ENCODE assay signal across 19 mouse cellular contexts in genomic region chr4:33740982-33741381, GRCm38 (mm10).
"Had no signal": no experiment of that assay in that cellular context is flagged by ENCODE, and none has a peak within 500 bp of the region (broad histone marks: within the 10 kb centered on the region; RNA-seq: fewer than 3 reads in every experiment).

No protein-coding gene starts in this region.

- DNase-seq: liver, embryonic 13.5 days; liver, postnatal 0 days; lung, adult 2 months; lung, postnatal 14 days; lung, postnatal 36 days; thymus, adult 2 months; thymus, postnatal 25 days; thymus, postnatal 4 days had no signal

- H3K9me3 ChIP-seq: liver, embryonic 13.5 days; liver, embryonic 15.5 days; lung, embryonic 15.5 days; midbrain, embryonic 13.5 days; midbrain, embryonic 15.5 days; neural tube, embryonic 12.5 days; stomach, embryonic 15.5 days had no signal

- H3K9ac ChIP-seq: liver, embryonic 13.5 days; liver, embryonic 15.5 days; liver, postnatal 0 days; lung, embryonic 15.5 days; midbrain, embryonic 13.5 days; midbrain, embryonic 15.5 days; neural tube, embryonic 12.5 days; stomach, embryonic 15.5 days had no signal

- H3K27ac ChIP-seq: liver, embryonic 13.5 days; liver, embryonic 15.5 days; lung, embryonic 15.5 days; macrophage; midbrain, embryonic 13.5 days; midbrain, embryonic 15.5 days; neural tube, embryonic 12.5 days; stomach, embryonic 15.5 days; stomach, postnatal 0 days had no signal

- H3K4me1 ChIP-seq: liver, embryonic 15.5 days; neural tube, embryonic 12.5 days; stomach, embryonic 15.5 days had no signal

- H3K27me3 ChIP-seq: liver, embryonic 13.5 days; liver, embryonic 15.5 days; lung, embryonic 15.5 days; megakaryocyte, embryonic 14.5 days; midbrain, embryonic 13.5 days; midbrain, embryonic 15.5 days; neural tube, embryonic 12.5 days; stomach, embryonic 15.5 days had no signal

- H3K36me3 ChIP-seq: liver, embryonic 13.5 days; liver, embryonic 15.5 days; lung, embryonic 15.5 days; midbrain, embryonic 13.5 days; midbrain, embryonic 15.5 days; neural tube, embryonic 12.5 days; stomach, embryonic 15.5 days had no signal

- H3K4me2 ChIP-seq: liver, embryonic 13.5 days; liver, embryonic 15.5 days; lung, embryonic 15.5 days; midbrain, embryonic 11.5 days; midbrain, embryonic 13.5 days; midbrain, embryonic 15.5 days; neural tube, embryonic 12.5 days; stomach, embryonic 15.5 days had no signal

- ATAC-seq: liver, postnatal 0 days; lung, postnatal 0 days; midbrain, embryonic 13.5 days; midbrain, embryonic 15.5 days had no signal

- H3K4me3 ChIP-seq: liver, embryonic 13.5 days; liver, embryonic 15.5 days; lung, embryonic 15.5 days; megakaryocyte, embryonic 14.5 days; midbrain, embryonic 13.5 days; midbrain, embryonic 15.5 days; neural tube, embryonic 12.5 days; stomach, embryonic 15.5 days had no signal
